13 mouse cellular contexts compared by ENCODE assay signal in genomic region chr14:24525677-24526415, GRCm38 (mm10). TPM values are rescaled to one million over a fixed set of nuclear protein-coding genes. Genes with fewer than 3 reads are reported as not detected.
A peak's percentile ranks its signal among the peaks of the same experiment; 100 is the strongest.
DNase-seq lines count a peak whose midpoint lies in the region; ATAC-seq and TF ChIP-seq lines count a peak whose summit lies in the region.
"Had no signal": no experiment of that assay in that cellular context is flagged by ENCODE, and none has a peak within 500 bp of the region (broad histone marks: within the 10 kb centered on the region; RNA-seq: fewer than 3 reads in every experiment).

No protein-coding gene starts in this region.

- no peaks in the 10 kb centered on the region for H3K9me3 ChIP-seq in neural tube, embryonic 13.5 days
- H3K9me3 ChIP-seq in hindbrain, embryonic 15.5 days = no peaks in the 10 kb centered on the region
- H3K9me3 ChIP-seq: embryonic facial prominence, embryonic 12.5 days; liver, embryonic 15.5 days had no signal

- DNase-seq in layer of hippocampus, adult 2 months (ENCODE audit: low spot score in 2 of 2) = no peak
- DNase-seq in layer of hippocampus, postnatal 10 days (ENCODE audit: low spot score in 2 of 2) = no peak
- DNase-seq in neural tube, embryonic 10.5 days (ENCODE audit: extremely low spot score, low spot score) = no peak
- DNase-seq in frontal cortex, postnatal 10 days (ENCODE audit: low spot score in 2 of 2) = no peak
- no peak for DNase-seq in gastrocnemius, adult 8-10 months (ENCODE audit: low spot score in 2 of 2)
- no peak for DNase-seq in thymus, postnatal 4 days
- DNase-seq: adrenal gland, postnatal 25 days; cerebellum, postnatal 25 days had no signal

- H3K4me2 ChIP-seq in neural tube, embryonic 13.5 days = no peak overlapping the region
- H3K4me2 ChIP-seq in hindbrain, embryonic 15.5 days = no peak overlapping the region
- H3K4me2 ChIP-seq: embryonic facial prominence, embryonic 12.5 days; liver, embryonic 15.5 days had no signal

- H3K4me1 ChIP-seq in neural tube, embryonic 13.5 days (replicated peaks) = peaks cover 34% of the 10 kb centered on the region
- peaks cover 30% of the 10 kb centered on the region for H3K4me1 ChIP-seq in hindbrain, embryonic 15.5 days (replicated peaks)
- H3K4me1 ChIP-seq: liver, embryonic 15.5 days had no signal

- WGBS in neural tube, embryonic 13.5 days = 58% methylated on average over 10 of the region's 10 CpGs
- 43% methylated on average over 10 of the region's 10 CpGs for WGBS in hindbrain, embryonic 15.5 days

- ATAC-seq in neural tube, embryonic 13.5 days (ENCODE audit: low read depth) = no peak
- no peak for ATAC-seq in hindbrain, embryonic 15.5 days (ENCODE audit: low FRiP score, low read depth)

- H3K36me3 ChIP-seq in neural tube, embryonic 13.5 days = no peaks in the 10 kb centered on the region
- no peaks in the 10 kb centered on the region for H3K36me3 ChIP-seq in hindbrain, embryonic 15.5 days
- H3K36me3 ChIP-seq: embryonic facial prominence, embryonic 12.5 days; liver, embryonic 15.5 days had no signal

- no peaks in the 10 kb centered on the region for H3K27me3 ChIP-seq in neural tube, embryonic 13.5 days
- H3K27me3 ChIP-seq in hindbrain, embryonic 15.5 days = no peaks in the 10 kb centered on the region
- H3K27me3 ChIP-seq: embryonic facial prominence, embryonic 12.5 days; liver, embryonic 15.5 days had no signal

- 0 out of 2 replicates have a peak overlapping the region, but pooled peaks have one; percentile 34 for H3K9ac ChIP-seq in neural tube, embryonic 13.5 days
- no peak overlapping the region for H3K9ac ChIP-seq in hindbrain, embryonic 15.5 days
- H3K9ac ChIP-seq: embryonic facial prominence, embryonic 12.5 days; liver, embryonic 15.5 days had no signal

- H3K27ac ChIP-seq in layer of hippocampus, adult 2 months = peak overlapping the region; percentile 75
- peak overlapping the region; percentile 70 for H3K27ac ChIP-seq in neural tube, embryonic 13.5 days (replicated peaks)
- H3K27ac ChIP-seq in hindbrain, embryonic 15.5 days (replicated peaks) = peak overlapping the region; percentile 66
- H3K27ac ChIP-seq: embryonic facial prominence, embryonic 12.5 days; kidney, postnatal 0 days; liver, embryonic 15.5 days had no signal

- no peak overlapping the region for H3K4me3 ChIP-seq in layer of hippocampus, adult 2 months
- no peak overlapping the region for H3K4me3 ChIP-seq in neural tube, embryonic 13.5 days
- H3K4me3 ChIP-seq in hindbrain, embryonic 15.5 days = no peak overlapping the region
- H3K4me3 ChIP-seq: embryonic facial prominence, embryonic 12.5 days; liver, embryonic 15.5 days had no signal

- no peak for TF ChIP-seq CTCF in layer of hippocampus, adult 2 months (conservative IDR thresholded peaks at IDR 0.05)

RNA-seq across cellular contexts. Expression of gene Rps24, which starts 38.9 kb away (rescaled TPM):
- total RNA-seq in layer of hippocampus, adult 2 months (2021) = 100 to 1,000 TPM; 789 to 821 TPM
- 1,000 to 10,000 TPM in 1 of 2 experiments, 100 to 1,000 TPM in 1; 950 to 1,065 TPM for total RNA-seq in layer of hippocampus, postnatal 10 days (2021)
- polyA plus RNA-seq in neural tube, embryonic 13.5 days (2015; fragmentation: Nextera tagmentation; extraction: Ambion mirVana) = 669 and 687 TPM in 2 replicates
- 520 and 607 TPM in 2 replicates for polyA plus RNA-seq in hindbrain, embryonic 15.5 days (2015; fragmentation: Nextera tagmentation; extraction: Ambion mirVana)
- total RNA-seq in gastrocnemius, adult 8-10 months (2022) = 100 to 1,000 TPM; 660 to 798 (median 702) TPM

RNA-seq across cellular contexts. Expression of gene Polr3a, which starts 39.0 kb away (rescaled TPM):
- total RNA-seq in layer of hippocampus, adult 2 months (2021) = 10 to 100 TPM; 37.9 to 38.5 TPM
- 10 to 100 TPM; 31.6 to 36.2 TPM for total RNA-seq in layer of hippocampus, postnatal 10 days (2021)
- polyA plus RNA-seq in neural tube, embryonic 13.5 days (2015; fragmentation: Nextera tagmentation; extraction: Ambion mirVana) = 18.3 and 22.8 TPM in 2 replicates
- 18.0 and 20.1 TPM in 2 replicates for polyA plus RNA-seq in hindbrain, embryonic 15.5 days (2015; fragmentation: Nextera tagmentation; extraction: Ambion mirVana)
- total RNA-seq in gastrocnemius, adult 8-10 months (2022) = 1 to 10 TPM; 5.7 to 8.1 (median 7.1) TPM
